Mouse (Mus musculus): ENCODE data around the gene Dnali1.

DNA sequence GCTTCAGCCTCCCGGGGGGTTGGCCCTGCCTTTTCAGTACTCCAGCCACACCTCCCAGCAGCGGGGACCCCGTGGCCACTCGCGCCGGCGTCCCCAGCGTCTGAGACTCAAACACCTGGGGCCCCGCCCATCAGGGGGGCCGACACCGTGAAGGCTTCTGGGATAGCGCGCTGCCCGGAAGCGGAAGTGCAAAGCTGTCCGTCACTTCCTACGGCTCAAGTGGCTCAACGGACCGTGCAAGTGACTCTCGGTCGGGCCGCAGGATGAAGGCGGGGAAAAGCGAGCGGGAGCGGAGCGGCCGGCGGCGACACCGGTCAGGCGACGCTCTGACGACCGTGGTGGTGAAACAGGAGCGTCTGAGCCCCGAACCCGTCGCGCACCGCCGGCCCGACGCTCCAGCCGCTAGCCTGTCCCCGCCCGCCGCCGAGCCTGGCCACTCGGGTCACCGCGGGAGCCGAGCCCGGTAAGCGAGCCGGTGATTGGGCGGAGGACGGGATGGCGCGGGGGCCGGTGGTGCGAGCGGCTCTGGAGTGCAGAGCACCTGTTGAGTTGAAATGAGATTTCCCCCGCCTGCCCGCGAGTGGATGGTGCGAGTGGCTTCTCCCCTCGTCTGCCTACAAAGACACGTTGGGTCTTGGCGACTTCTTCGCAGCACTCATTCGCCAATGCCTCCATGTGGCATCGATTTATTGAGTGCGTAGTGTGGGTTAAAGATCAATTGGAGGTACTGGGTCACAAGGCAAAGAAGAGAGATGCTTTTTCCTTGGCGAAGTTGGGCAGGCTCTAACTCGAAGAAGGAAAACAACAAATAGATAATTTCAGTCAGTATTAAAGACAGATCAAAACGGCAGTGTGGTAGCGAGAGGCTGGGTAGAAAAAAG is 1.2 kb upstream of the Dnali1 start, which contains the start of gene Snip1:
- TF ChIP-seq CTCF (IDR thresholded peaks at IDR 0.05; ENCODE audit: low read depth) (no peak), EP300 (IDR thresholded peaks at IDR 0.05; ENCODE audit: low read depth) (peak; percentile 55; the same call in 1 of the 2 replicates)
